Mouse (Mus musculus) limb, embryonic 13.5 days (tissue): ENCODE data around the gene Prr13. TPM values are rescaled to one million over a fixed set of nuclear protein-coding genes. Genes with fewer than 3 reads are reported as not detected.

Source experiments
- ATAC-seq: fragments of 200-750 bp; cut with Nextera tagmentation; 2 replicates; pipeline ENCODE4 v1.8.0; 2017; ENCODE audit warnings: low read depth, moderate number of reproducible peaks, moderate TSS enrichment; ENCODE audit not compliant: low FRiP score
- H3K27ac ChIP-seq: fragments of 300-500 bp; sonication (generic); 2 replicates; pipeline ENCODE4 v1.5.1; 2015; ENCODE audit warnings: inconsistent platforms, mild to moderate bottlenecking, moderate library complexity
- H3K27me3 ChIP-seq: fragments of 300-500 bp; sonication (generic); 2 replicates; pipeline ENCODE4 v1.6.1; 2015; ENCODE audit warnings: mild to moderate bottlenecking, inconsistent platforms
- H3K36me3 ChIP-seq: fragments of 300-500 bp; sonication (generic); 2 replicates; pipeline ENCODE4 v1.6.1; 2015; ENCODE audit warnings: inconsistent platforms, mild to moderate bottlenecking, moderate library complexity
- H3K4me1 ChIP-seq: fragments of 300-500 bp; sonication (generic); 2 replicates; pipeline ENCODE4 v1.6.1; 2015; ENCODE audit warnings: inconsistent platforms
- H3K4me2 ChIP-seq: fragments of 300-500 bp; sonication (generic); replicated peaks from 2 replicates; pipeline ENCODE4 v1.6.1; 2015; ENCODE audit warnings: inconsistent platforms, mild to moderate bottlenecking, moderate library complexity
- H3K4me3 ChIP-seq: fragments of 300-500 bp; sonication (generic); 2 replicates; pipeline ENCODE4 v1.5.1; 2015; ENCODE audit warnings: moderate library complexity, mild to moderate bottlenecking, inconsistent platforms
- H3K9ac ChIP-seq: fragments of 300-500 bp; sonication (generic); 2 replicates; pipeline ENCODE4 v1.6.1; 2015; ENCODE audit warnings: mild to moderate bottlenecking, inconsistent platforms
- H3K9me3 ChIP-seq: fragments of 300-500 bp; sonication (generic); 2 replicates; pipeline ENCODE4 v1.6.1; 2016; ENCODE audit warnings: inconsistent platforms
- WGBS: fragments of 180-500 bp; shearing (Covaris S2); methylation state at CpG from one replicate; pipeline ENCODE4 v1.1.7; 2015; 5-methylcytosine and 5-hydroxymethylcytosine counted together
- polyA plus RNA-seq: library from polyadenylated mRNA; unstranded; fragments of >200 nt; fragmentation: Nextera tagmentation; extraction: Ambion mirVana; gene quantifications from 2 replicates; pipeline ENCODE4 v1.2.1, GENCODE M21; 2015

The Prr13 gene
- polyA plus RNA-seq, 1 experiment from 2014 or later: 62.6 TPM

- no peak for ATAC-seq
- Histone ChIP-seq H3K9ac (no peak within 1 kb of the TSS), H3K4me3 (no peak within 1 kb of the TSS), H3K9me3 (no peaks in the 10 kb centered on the region), H3K36me3 (no peaks in the 10 kb centered on the region), H3K4me1 (no peaks in the 10 kb centered on the region), H3K27me3 (no peaks in the 10 kb centered on the region), H3K27ac (no peak within 1 kb of the TSS), H3K4me2 (no peak within 1 kb of the TSS)
- WGBS: 66% methylated on average over 8 of the region's 8 CpGs
These were observed 13.7 kb upstream of the Prr13 start, which contains the start of gene Amhr2 for GRCm38 (mm10) chr15:102445146-102445545. Gene Amhr2 (plus strand): TSS chr15:102445367.

- Histone ChIP-seq H3K36me3 (no peaks in the 10 kb centered on the region), H3K4me3 (no peak overlapping the region), H3K9me3 (no peaks in the 10 kb centered on the region), H3K27ac (no peak overlapping the region), H3K9ac (no peak overlapping the region), H3K27me3 (no peaks in the 10 kb centered on the region), H3K4me2 (no peak overlapping the region), H3K4me1 (no peaks in the 10 kb centered on the region)
- ATAC-seq: no peak
- 43% methylated on average over 5 of the region's 6 CpGs for WGBS
These were observed 12.4 kb upstream of the Prr13 start for GRCm38 (mm10) chr15:102446448-102446847.

GRCm38 (mm10) chr15:102449366-102449765, 9.5 kb upstream of the Prr13 start:
- no peak overlapping the region for H3K9ac ChIP-seq
- no peaks in the 10 kb centered on the region for H3K27me3 ChIP-seq
- no peaks in the 10 kb centered on the region for H3K36me3 ChIP-seq
- ATAC-seq: no peak
- no peak overlapping the region for H3K27ac ChIP-seq
- WGBS: 50% methylated on average over 8 of the region's 8 CpGs
- no peaks in the 10 kb centered on the region for H3K4me1 ChIP-seq
- H3K9me3 ChIP-seq: no peaks in the 10 kb centered on the region
- no peak overlapping the region for H3K4me2 ChIP-seq
- H3K4me3 ChIP-seq: no peak overlapping the region

- WGBS: 45% methylated on average over 7 of the region's 7 CpGs
- ATAC-seq: no peak
- Histone ChIP-seq H3K36me3 (no peaks in the 10 kb centered on the region), H3K4me2 (no peak overlapping the region), H3K9ac (no peak overlapping the region), H3K27me3 (no peaks in the 10 kb centered on the region), H3K9me3 (no peaks in the 10 kb centered on the region), H3K4me3 (no peak overlapping the region), H3K27ac (no peak overlapping the region), H3K4me1 (no peaks in the 10 kb centered on the region)
These were observed 7.9 kb upstream of the Prr13 start for GRCm38 (mm10) chr15:102450928-102451327.

- H3K9me3 ChIP-seq: no peaks in the 10 kb centered on the region
- H3K27ac ChIP-seq: no peak overlapping the region
- no peak overlapping the region for H3K4me3 ChIP-seq
- ATAC-seq: no peak
- no peak overlapping the region for H3K4me2 ChIP-seq
- no peaks in the 10 kb centered on the region for H3K4me1 ChIP-seq
- H3K36me3 ChIP-seq: no peaks in the 10 kb centered on the region
- no peak overlapping the region for H3K9ac ChIP-seq
- 81% methylated on average over 26 of the region's 26 CpGs for WGBS
- no peaks in the 10 kb centered on the region for H3K27me3 ChIP-seq
These were observed 7.0 kb upstream of the Prr13 start for GRCm38 (mm10) chr15:102451666-102452430.

- no peaks in the 10 kb centered on the region for H3K36me3 ChIP-seq
- no peaks in the 10 kb centered on the region for H3K27me3 ChIP-seq
- no peak overlapping the region for H3K27ac ChIP-seq
- H3K4me2 ChIP-seq: no peak overlapping the region
- no peak overlapping the region for H3K4me3 ChIP-seq
- 32% methylated on average over 6 of the region's 6 CpGs for WGBS
- H3K9ac ChIP-seq: no peak overlapping the region
- ATAC-seq: no peak
- no peaks in the 10 kb centered on the region for H3K9me3 ChIP-seq
- H3K4me1 ChIP-seq: peaks cover 11% of the 10 kb centered on the region
These were observed 2.8 kb upstream of the Prr13 start for GRCm38 (mm10) chr15:102455993-102456392.

GRCm38 (mm10) chr15:102458050-102458736, 635 bp upstream of the Prr13 start:
- 76% methylated on average over 5 of the region's 5 CpGs for WGBS
- Histone ChIP-seq H3K9ac (0 out of 2 replicates have a peak overlapping the region, but pooled peaks have one; percentile 61), H3K4me3 (peak overlapping the region; percentile 51)

GRCm38 (mm10) chr15:102459381-102459780, 553 bp downstream of the Prr13 start:
- H3K9ac ChIP-seq: peak overlapping the region; percentile 61
- ATAC-seq: no peak

More at GRCm38 (mm10) chr15:102458050-102458736, 635 bp upstream of the Prr13 start:
- ATAC-seq: no peak
- Histone ChIP-seq H3K4me1 (peaks cover 14% of the 10 kb centered on the region), H3K36me3 (peaks cover 8% of the 10 kb centered on the region), H3K27ac (no peak overlapping the region), H3K9me3 (no peaks in the 10 kb centered on the region), H3K4me2 (peak overlapping the region; percentile 64), H3K27me3 (no peaks in the 10 kb centered on the region)

GRCm38 (mm10) chr15:102459847-102460246, 1.0 kb downstream of the Prr13 start:
- H3K4me2 ChIP-seq: peak overlapping the region; percentile 64
- no peak overlapping the region for H3K27ac ChIP-seq
- H3K27me3 ChIP-seq: no peaks in the 10 kb centered on the region
- H3K4me3 ChIP-seq: peak overlapping the region; percentile 51
- ATAC-seq: no peak
- peaks cover 12% of the 10 kb centered on the region for H3K36me3 ChIP-seq
- 68% methylated on average over 5 of the region's 5 CpGs for WGBS
- no peaks in the 10 kb centered on the region for H3K9me3 ChIP-seq
- H3K9ac ChIP-seq: 0 out of 2 replicates have a peak overlapping the region, but pooled peaks have one; percentile 13
- peaks cover 14% of the 10 kb centered on the region for H3K4me1 ChIP-seq

More at GRCm38 (mm10) chr15:102459381-102459780, 553 bp downstream of the Prr13 start:
- Histone ChIP-seq H3K27me3 (no peaks in the 10 kb centered on the region), H3K9me3 (no peaks in the 10 kb centered on the region), H3K4me2 (peak overlapping the region; percentile 64), H3K4me3 (peak overlapping the region; percentile 51), H3K4me1 (peaks cover 14% of the 10 kb centered on the region), H3K36me3 (peaks cover 12% of the 10 kb centered on the region), H3K27ac (no peak overlapping the region)
- WGBS: 40% methylated on average over 6 of the region's 6 CpGs

GRCm38 (mm10) chr15:102460409-102460808, 1.6 kb downstream of the Prr13 start:
- Histone ChIP-seq H3K36me3 (peaks cover 12% of the 10 kb centered on the region), H3K4me3 (no peak overlapping the region), H3K27ac (no peak overlapping the region), H3K27me3 (no peaks in the 10 kb centered on the region), H3K4me2 (peak overlapping the region; percentile 64), H3K9me3 (no peaks in the 10 kb centered on the region), H3K4me1 (peaks cover 14% of the 10 kb centered on the region), H3K9ac (peak overlapping the region; percentile 13; the same call in 1 of the 2 replicates)
- 79% methylated on average over 12 of the region's 12 CpGs for WGBS
- ATAC-seq: no peak

- Histone ChIP-seq H3K36me3 (peaks cover 12% of the 10 kb centered on the region), H3K27me3 (no peaks in the 10 kb centered on the region), H3K9me3 (no peaks in the 10 kb centered on the region), H3K27ac (no peak overlapping the region), H3K4me3 (no peak overlapping the region), H3K9ac (no peak overlapping the region), H3K4me1 (peaks cover 14% of the 10 kb centered on the region), H3K4me2 (no peak overlapping the region)
- no peak for ATAC-seq
- WGBS: 74% methylated on average over 4 of the region's 4 CpGs
These were observed 2.1 kb downstream of the Prr13 start for GRCm38 (mm10) chr15:102460971-102461370.

- no peak overlapping the region for H3K9ac ChIP-seq
- no peaks in the 10 kb centered on the region for H3K27me3 ChIP-seq
- H3K36me3 ChIP-seq: peaks cover 12% of the 10 kb centered on the region
- no peak overlapping the region for H3K27ac ChIP-seq
- no peak overlapping the region for H3K4me3 ChIP-seq
- 83% methylated on average over 9 of the region's 9 CpGs for WGBS
- H3K4me2 ChIP-seq: no peak overlapping the region
- H3K4me1 ChIP-seq: peaks cover 14% of the 10 kb centered on the region
- ATAC-seq: no peak
- H3K9me3 ChIP-seq: no peaks in the 10 kb centered on the region
These were observed 2.7 kb downstream of the Prr13 start for GRCm38 (mm10) chr15:102461430-102462075.
